Mouse (Mus musculus) embryo, embryonic 10.5 days (tissue): ENCODE results near the gene Pex19.

Source experiments
- DNase-seq: peaks from one replicate; pipeline ENCODE4 v3.0.0-alpha.2; 2015; ENCODE audit warnings: low spot score

Gene Pex19

DNA sequence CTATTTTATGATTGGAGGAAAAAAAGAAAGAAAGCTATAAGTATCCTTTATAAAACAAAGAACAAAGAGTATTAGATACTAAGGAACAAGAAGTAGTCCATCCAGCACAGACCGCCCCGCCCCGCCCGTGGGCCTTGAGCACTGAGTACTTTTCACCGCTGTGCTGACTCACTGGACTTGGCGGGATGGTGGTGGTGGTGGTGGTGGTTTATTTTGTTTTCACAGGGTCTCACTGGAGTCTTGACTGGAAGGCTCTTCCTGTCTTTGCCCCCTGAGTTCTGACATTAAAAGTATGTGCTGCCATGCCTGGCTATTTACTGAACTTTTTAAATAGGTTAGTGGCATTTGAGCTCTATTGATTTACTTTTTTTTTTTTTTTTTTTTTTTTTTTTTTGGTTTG lies 56.5 kb downstream of the Pex19 start:
- DNase-seq = no peak

DNA sequence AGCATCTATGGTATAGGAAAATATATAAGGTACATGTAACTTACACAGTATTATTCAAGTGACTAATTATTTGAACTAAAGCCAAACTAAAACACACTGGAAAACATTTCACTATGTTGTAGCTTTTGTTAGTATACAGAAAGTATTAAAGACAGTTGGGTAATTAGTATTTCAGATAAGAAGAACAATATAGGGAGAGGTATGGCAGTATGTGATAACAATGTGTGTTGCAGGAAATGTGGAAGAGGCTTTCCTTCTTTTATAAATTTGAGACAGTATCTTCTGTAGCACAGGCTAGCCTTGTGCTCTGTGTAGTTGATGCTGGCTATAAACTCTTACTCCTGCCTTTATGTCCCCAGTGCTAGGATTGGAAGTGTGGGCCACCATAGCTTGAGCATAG lies 57.4 kb downstream of the Pex19 start:
- no peak for DNase-seq
